Mouse (Mus musculus) retina, postnatal 7 days (tissue): ENCODE measurements around the gene Ccdc57.
A peak's percentile ranks its signal among the peaks of the same experiment; 100 is the strongest.

Source experiments
- DNase-seq: peaks from one replicate; pipeline ENCODE4 v3.0.0-alpha.2; 2012; ENCODE audit warnings: low read depth, low spot score

The Ccdc57 gene

DNA sequence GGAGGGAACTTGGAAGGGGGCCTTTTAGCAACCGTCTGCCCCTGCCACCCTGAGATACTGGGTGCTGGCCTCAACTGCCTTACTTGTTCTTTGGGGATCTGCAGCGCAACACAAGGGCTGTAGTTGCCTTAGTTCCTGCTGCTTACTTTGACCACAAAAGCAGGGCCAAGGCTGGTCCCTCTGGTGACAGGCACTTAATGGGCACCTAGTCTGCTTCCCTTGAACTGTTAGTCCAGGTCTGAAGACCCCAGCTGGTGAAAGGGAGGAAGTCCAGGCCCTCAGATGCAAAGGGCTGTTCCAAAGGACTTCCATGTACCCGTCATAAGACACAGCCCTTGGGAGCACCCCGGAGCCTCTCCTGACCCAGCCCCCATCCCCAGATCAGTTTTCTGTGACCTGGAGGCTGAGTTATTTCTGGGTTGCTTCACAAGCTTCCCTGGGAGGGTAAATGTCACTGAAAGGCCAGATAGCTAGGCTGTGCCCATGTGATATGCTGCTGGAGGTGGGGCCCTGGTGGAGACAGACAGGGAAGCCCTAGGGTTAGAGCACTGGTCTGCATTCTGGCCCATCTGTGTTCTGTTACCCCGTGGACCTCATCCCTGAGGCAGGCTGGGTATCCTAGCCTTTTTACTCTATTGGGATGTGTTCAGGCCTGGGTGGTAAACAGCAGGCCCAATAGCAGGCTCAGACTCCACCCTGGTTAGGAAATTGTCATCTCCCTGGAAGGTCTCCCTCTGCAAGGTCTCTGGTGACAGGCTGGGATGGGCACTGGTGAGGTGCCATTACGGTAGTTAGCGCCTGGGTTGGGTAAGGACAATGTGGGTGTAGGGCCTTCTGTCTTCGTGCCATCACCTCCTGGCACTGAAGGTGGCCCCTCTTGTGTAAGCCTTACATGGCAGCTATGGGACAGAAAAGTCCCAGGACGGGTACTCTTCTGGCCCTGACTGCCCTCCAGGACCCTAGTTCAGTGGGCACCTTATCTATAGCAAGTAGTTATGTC is 19.4 kb upstream of the Ccdc57 start:
- no peak for DNase-seq

DNA sequence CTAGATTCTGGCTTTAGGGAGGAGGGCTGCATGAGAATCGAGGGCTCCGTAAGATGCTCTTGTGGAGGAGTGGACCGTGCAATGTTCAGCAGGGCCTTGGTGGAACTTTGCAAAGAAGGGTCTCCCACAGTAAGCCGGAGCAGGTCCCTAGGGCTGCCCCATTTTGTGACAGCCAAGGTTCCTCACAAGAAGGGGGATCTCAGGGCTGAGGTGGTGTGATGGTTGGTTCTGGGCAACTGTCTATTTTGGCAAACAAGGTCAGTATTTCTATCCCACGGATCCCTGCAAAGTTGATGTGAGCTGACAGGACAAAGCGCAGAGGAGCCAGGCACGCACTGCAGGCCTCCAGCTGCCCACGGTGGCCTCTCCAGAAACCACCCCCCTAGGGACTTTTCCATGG is 18.6 kb upstream of the Ccdc57 start:
- no peak for DNase-seq

DNA sequence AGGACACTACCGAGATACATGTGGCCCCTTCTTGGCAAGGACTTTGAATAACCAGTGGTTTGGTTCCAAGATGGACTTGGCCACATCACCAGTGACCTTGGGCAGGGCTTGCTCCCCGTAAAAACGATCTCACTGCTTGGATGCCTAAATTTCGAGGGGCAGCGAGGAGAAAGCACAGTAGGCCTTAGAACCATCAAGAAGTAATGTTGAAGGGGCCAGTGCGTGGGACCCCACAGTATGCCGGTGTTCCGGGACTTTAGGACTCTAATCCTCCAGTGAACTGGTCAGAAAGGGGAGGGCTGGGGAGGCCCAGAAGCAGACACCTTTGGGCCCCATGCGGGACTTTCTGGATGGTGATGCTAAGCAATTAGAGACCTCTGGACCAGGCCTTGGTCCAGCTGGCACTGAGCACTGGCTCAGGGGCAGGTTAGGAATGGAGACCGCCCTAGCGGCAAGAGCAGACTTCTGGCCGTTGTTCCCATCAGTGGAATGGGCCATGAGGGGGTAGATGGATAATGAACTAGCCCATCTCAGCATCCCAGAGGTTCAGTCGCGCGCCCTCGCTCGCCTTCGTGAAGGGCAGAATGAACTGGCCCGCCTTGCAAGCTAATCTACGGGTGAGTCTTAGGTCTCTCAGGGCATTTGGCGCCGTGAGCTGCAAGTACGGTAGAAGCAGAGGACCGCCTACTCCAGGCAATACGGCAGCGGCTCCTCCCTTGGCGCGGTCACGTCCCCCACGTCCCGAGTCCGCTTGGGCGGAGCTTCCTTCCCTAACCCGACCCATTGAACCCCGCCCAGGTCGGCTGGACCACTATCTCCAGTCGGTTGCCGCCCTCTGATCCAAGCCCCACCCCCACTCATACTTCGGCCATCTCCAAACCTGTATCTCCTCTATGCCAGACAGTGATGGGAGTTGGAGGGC is 17.9 kb upstream of the Ccdc57 start:
- DNase-seq: peak; percentile 71

DNA sequence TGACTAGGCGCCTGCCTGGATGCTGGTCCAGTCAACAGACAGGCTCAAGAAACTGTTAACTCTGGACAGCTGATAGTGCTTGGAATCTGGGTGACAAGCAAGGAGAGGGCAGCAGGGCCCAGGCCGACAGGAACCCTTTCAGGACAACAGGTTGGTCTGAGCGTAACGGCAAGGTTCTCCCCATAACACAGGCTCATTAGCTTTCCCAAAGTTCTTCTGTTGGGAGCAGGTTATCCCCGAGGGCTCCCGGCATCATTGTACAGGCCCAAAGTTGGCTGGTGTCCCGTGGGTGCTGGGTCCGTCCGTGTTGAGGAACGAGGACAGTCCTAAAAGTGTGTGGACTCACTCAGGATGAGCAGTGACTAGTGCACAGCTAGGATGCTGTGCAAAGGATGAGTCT is 17.2 kb upstream of the Ccdc57 start:
- no peak for DNase-seq

DNA sequence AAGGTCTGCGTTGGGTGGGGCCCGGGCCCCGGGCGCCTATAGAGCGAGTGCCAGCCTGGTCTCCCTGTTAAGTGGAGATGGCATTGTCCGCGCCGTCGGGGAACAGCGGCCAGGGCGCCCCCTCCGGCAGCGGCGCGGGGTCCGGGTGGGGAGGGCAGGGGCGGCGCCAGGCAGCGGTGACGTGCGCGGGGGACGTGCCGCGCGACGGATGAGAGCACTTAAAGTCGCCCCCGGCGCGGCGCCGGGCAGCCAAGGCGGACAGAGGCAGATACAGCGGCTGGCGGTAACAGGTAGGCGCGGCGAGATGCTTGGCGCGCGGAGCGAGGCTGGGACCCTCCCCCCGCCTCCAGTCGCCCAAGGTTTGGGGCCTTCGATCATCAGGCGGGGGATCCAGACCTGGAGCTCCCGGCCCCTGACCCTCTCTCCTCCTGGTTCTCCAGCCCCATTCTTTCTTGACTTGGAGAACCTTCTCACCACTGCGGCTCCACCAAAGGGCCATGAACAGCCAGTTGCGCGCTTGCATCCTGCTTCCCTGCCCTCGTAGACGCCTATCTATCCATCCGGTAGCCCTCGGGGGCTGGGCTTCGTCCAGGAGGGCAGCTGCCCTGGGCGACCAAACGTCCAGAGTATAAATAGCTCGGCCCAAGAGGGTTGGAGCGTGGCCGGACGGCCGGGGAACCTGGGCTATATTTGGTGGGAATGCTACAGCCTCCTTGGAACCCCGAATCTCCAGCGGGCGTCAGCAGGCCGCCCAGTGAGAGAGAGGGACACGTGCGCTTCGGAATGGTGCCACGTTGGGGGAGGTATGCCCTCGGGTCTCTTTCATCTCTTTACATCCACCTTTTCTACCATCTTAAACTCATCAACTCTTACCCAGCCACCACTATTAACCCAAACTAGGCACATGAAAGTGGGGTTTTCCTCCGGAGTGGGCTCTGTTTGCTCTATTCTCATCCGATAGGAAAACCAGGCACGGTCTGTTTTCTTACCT is 16.5 kb upstream of the Ccdc57 start:
- DNase-seq: peak; percentile 33

DNA sequence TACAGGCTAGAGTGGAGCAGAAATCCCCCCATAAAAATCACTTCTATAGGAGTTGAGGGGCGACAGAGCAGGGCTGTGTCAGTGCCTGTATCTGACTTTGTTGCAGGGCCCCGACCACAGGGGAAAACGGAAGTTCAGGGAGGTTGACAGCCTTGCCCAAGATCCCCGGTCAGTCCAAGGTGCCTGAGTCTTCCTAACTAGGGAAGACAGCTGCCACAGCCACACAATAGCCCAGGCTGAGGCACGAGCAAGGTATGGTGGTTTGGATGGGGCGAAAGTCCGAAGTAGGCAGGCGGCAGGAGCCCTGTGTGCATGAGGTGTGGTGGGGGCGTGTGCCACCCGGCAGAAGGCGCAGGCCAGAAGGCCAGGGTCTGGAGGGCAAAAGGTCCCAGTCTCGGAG is 15.7 kb upstream of the Ccdc57 start, which contains the start of gene Slc16a3:
Gene Slc16a3 (plus strand): TSS at position 153 of the 400 bp plus-strand sequence.
- DNase-seq: no peak

DNA sequence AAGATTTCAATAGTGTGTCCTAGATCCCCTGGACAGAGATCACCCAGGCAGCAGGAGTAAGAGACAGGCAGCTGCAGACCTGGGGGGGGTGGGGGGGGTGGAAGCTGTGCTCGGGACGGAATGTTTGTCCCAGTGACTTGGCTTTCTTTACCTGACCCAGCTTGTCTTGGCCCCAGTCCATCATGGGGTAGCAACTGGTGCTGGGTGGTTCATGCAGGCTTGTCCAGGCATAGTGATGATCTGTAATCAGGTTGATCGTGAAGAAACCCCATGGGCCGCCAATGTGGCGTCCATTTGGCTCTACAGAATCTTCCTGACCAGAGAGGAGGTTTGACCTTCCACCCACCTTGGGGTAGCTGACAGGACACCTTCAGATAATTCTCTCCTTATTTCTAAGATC is 13.3 kb upstream of the Ccdc57 start:
- DNase-seq: no peak

DNA sequence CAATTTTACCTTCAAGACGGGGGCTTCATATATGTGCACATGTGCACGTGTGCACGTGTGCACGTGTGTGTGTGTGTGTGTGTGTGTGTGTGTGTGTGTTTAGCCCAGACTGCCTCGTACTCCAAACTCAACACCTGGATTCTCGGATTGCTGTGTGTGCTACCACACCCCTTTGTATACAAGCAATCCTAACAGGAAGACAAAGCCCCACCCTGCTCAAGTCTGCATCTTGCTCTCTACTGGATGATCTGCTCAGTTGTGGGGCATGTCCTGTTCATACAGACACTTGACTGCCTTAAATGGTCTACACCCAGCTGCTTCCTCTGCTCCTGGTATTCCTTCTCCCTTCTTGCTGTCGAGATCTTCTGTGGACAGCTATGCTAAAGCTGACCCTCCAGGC is 12.6 kb upstream of the Ccdc57 start:
- DNase-seq: no peak

DNA sequence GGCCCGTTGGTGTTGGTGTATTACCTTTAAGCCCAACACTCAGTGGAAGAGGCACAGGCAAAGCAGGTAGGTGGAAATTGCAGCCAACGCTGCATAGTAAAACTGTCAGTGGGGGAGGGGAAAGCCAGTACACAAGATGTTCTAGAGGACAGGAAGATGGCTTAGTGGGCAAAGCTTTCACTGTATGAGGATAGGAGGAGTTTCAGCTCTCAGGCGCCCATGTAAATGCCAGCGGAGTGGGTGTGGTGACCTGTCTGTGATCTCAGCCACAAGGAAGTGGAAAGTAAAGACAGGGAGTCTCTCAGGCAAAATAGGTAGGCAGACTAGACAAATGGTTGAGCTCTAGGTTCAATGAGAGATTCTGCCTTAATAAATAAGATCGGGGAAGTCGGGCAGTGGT is 8.3 kb upstream of the Ccdc57 start:
- DNase-seq: no peak

DNA sequence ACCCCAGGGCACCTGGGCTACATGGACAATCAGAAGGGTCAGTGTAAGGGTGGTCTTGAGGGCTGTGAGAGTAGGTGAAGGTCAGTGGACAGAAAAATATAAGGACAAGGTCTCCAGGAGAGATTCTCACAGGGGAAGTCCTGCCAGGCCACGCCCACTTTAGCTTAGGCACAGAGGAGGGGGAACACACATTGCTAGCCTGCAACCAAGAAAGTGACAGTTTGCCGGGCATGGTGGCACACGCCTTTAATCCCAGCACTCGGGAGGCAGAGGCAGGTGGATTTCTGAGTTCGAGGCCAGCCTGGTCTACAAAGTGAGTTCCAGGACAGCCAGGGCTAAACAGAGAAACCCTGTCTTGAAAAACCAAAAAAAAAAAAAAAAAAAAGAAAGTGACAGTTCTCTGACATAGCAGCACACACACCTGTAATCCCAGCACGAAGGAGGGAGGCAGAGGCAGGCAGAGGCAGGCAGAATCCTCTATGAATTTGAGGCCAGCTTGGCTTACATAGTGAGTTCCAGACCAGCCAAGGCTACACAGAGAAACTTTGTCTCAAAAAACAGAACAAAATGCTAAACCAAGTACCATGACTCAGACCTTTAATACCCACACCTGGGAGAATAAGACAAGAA is 7.2 kb upstream of the Ccdc57 start:
- DNase-seq: no peak

DNA sequence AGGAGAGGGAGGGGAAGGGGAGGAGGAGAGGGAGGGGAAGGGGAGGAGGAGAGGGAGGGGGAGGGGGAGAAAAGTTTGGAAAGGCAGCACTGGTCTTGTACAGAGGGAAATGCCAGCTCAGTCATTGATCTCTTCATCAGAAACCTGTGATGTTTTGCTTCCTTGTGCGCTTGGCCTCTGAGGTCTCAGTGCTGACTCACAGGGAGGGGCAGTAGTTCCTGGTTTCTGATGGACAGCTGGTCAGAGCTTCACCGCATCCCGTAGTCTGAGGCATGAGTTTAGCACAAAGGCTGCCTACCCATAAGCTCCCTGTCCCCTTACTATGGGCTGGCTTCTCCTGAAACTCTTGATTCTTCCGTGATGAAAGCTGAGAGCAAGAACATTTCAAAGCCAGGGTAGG is 6.1 kb upstream of the Ccdc57 start:
- DNase-seq: no peak

DNA sequence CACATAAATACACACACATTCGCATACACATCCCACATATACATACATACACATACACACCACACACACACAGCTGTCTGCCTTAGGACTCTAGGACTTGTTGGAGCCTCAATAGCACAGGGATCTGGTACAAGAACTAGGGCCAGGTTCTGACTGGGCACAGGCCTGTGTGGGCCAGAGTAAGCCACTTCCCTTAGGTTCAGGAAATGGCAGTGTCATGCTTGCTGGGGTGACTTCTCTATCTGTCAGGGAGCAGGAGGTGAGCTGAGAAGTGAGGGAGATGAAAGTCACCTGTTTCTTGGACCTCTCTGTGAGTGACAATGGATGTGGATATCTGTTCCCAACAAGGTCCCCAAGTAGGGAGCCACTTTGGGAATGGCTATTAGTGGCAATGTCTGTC is 5.3 kb upstream of the Ccdc57 start:
- DNase-seq: no peak

DNA sequence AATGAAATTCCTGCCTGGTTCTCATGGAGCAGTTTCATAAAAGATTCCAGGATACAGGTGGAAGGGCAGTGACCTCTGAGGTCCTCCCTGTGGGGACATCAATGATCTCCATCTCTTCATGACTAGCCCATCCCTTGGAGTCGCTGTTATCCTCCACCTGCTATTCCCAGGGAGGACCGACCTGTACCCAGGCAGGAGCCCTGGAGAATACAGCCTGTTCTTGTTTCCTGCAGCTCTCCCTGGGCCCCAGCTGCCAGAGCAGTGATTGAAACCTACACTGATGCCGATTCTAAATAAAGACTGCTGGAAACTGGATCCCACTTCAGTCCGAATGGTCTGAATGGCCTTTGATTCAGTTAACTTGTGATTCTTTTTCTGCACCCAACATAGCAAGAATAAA is 1.2 kb downstream of the Ccdc57 start:
- DNase-seq: no peak

DNA sequence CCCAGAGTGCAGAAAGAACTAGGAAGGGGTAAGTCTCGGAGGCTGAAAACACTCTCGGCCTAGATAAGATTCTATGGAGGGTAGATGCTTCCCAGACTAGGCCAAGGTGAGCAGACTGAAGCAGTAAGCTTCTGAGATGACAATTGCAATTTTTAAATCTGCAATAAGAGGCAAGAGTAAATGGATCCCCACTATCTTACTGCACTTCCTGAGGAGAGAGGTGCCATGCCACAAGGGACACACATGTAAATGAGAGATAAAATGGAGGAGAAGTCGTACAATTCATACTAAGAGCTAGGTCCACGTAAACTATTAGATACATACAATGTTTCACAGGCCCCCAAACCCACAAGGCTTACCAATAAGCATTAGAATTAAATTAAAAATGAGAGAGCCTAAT is 4.2 kb downstream of the Ccdc57 start:
- DNase-seq: no peak

DNA sequence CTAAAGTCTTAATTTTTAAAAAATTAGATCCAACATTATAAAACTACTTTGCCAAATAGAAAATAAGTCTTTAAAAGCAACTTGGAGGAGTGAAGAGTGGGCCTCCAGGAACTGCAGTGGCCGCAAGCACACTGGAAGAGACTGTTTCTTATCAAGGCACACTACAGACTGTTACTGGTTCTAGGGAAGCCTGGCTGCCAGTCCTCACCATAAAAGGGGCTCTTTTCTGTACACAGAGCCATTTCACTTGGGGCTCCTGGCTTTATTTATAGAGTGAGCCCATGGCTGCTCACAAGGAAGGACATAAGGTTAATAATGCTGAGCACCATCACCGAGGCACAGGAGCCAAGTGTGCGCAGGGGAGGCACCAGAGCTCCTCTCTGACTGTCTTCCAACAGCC is 10.1 kb downstream of the Ccdc57 start:
- no peak for DNase-seq

DNA sequence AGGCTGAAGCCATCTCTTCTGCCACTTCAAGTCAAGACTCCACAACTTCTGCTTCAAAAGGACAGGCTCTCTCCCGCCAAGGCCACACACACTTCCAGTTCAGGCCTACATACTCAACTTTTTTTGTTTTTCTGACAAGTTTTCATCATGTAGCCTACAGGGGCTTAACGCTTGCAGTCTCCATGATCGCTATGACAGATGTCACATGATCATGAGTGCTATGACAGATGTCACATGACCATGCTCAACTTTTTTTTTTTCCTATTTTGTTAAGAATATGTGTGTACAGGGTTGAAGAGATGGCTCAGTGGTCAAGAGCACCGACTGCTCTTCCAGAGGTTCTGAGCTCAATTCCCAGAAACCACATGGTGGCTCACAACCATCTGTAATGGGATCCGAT is 14.9 kb downstream of the Ccdc57 start:
- no peak for DNase-seq

DNA sequence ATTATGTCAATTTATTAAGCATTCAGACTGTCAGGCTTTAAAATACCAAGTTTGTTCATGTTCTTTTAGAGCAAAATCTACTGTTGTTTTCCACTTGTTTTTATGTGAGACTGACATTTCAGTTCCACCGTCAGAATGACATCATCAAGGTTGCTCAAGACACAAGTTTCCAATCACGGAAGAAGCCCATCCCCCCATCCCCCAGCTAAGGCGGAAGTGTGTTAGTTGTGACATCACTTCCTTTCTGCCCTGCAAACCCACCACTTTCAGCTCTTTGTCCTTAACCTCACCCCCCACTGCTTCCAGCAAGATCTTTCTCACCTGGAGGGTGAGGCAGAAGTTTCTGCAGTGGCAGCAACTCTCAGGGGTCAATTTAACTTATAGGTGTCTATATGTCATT is 16.2 kb downstream of the Ccdc57 start:
- no peak for DNase-seq

DNA sequence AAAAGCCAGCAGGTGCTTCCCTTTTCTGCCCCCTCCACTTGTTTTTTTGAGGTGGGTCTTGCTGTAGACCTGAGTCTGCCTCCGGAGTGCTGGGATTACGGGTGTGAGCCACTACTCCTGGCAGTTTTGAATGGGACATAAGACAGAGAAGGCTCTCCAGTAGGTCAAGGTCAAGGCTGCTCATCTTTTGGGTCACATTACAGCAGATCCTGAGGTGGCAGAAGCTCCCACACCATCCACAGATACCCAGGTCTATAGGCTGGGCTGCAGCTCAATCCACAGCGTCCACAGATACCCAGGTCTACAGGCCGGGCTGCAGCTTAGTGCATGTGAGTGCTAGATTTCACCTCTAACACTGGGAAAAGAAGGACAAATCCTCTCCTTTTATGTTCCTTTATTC is 18.9 kb downstream of the Ccdc57 start:
- DNase-seq: no peak

DNA sequence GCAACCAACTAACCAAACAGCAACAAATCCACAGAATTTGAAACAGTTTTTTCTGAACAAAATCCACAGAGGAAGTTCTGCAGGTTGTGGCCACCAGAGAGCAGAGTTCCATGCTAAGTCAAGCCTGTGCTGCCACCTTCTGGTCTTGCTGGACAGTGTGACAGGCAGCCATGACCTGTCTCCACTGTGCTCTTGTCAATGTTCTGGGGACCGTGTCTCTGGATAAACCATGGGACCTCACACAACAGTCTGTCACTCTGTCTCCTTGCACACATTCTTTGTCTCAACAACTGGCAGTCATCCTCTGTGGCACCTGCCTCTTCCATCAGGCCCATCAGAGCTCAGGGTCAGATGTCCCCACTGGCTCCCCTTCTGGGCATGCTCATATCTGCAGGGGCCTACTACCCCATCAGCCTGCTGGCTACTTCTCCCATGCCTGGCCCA is 27.2 kb downstream of the Ccdc57 start:
- peak; percentile 65 for DNase-seq

DNA sequence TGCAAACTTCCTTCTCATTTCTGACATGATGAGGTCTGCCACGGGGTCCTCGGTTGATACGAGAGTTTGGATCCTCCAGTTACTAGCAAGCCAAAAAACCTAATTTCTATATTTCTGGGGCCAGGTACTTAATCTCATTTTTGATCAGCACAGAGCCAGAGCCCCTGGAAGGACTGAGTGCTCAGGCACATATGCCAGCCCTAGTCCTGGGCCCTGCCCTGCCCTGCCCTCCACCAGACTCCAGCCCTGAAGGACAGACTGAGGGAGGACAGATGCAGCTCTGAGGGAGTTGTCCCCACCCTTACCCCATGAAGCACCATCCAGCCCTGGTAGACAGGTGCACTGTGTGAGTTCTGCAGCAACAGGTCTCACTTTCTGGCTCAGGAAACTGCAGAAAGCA is 28.1 kb downstream of the Ccdc57 start:
- no peak for DNase-seq
